ENCODE assay signal across 15 mouse cellular contexts in genomic region chr7:45626571-45627076, GRCm38 (mm10). TPM values are rescaled to one million over a fixed set of nuclear protein-coding genes. Genes with fewer than 3 reads are reported as not detected.
DNase-seq lines count a peak whose midpoint lies in the region; ATAC-seq and TF ChIP-seq lines count a peak whose summit lies in the region.
"Had no signal": no experiment of that assay in that cellular context is flagged by ENCODE, and none has a peak within 500 bp of the region (broad histone marks: within the 10 kb centered on the region; RNA-seq: fewer than 3 reads in every experiment).

No protein-coding gene starts in this region.

- no peak overlapping the region for H3K9ac ChIP-seq in liver, embryonic 12.5 days
- no peak overlapping the region for H3K9ac ChIP-seq in hindbrain, embryonic 13.5 days
- H3K9ac ChIP-seq: embryonic facial prominence, embryonic 12.5 days had no signal

- peaks cover 16% of the 10 kb centered on the region for H3K4me1 ChIP-seq in heart, embryonic 10.5 days
- peaks cover 15% of the 10 kb centered on the region for H3K4me1 ChIP-seq in liver, embryonic 12.5 days
- peaks cover 13% of the 10 kb centered on the region; the same call in 1 of the 2 replicates for H3K4me1 ChIP-seq in hindbrain, embryonic 13.5 days (replicated peaks)
- H3K4me1 ChIP-seq: embryonic facial prominence, embryonic 12.5 days had no signal

- intact Hi-C loops in heart, postnatal 25 days (cut with DNase I) = no loop called here
- intact Hi-C loops in left cerebral cortex, adult 2 months (cut with DNase I) = no loop called here
- intact Hi-C loops in left cerebral cortex, postnatal 4 days (cut with DNase I) = no loop called here

- no peak for ATAC-seq in liver, embryonic 12.5 days
- no peak for ATAC-seq in hindbrain, embryonic 13.5 days (ENCODE audit: low FRiP score)

- no peak for TF ChIP-seq CTCF in left cerebral cortex, adult 2 months (IDR thresholded peaks at IDR 0.05)

- H3K4me2 ChIP-seq in liver, embryonic 12.5 days = no peak overlapping the region
- no peak overlapping the region for H3K4me2 ChIP-seq in hindbrain, embryonic 13.5 days
- H3K4me2 ChIP-seq: embryonic facial prominence, embryonic 12.5 days had no signal

- peak overlapping the region; percentile 91; the same call in 1 of the 2 replicates for H3K27ac ChIP-seq in heart, embryonic 10.5 days
- H3K27ac ChIP-seq in left cerebral cortex, adult 2 months = peak overlapping the region; percentile 21; the same call in 1 of the 2 replicates
- H3K27ac ChIP-seq in liver, embryonic 12.5 days = peak overlapping the region; percentile 27; the same call in 1 of the 2 replicates
- no peak overlapping the region for H3K27ac ChIP-seq in hindbrain, embryonic 13.5 days
- H3K27ac ChIP-seq: embryonic facial prominence, embryonic 12.5 days had no signal

- H3K4me3 ChIP-seq in heart, embryonic 10.5 days = no peak overlapping the region
- no peak overlapping the region for H3K4me3 ChIP-seq in left cerebral cortex, adult 2 months
- H3K4me3 ChIP-seq in liver, embryonic 12.5 days = no peak overlapping the region
- H3K4me3 ChIP-seq in hindbrain, embryonic 13.5 days = no peak overlapping the region
- H3K4me3 ChIP-seq: embryonic facial prominence, embryonic 12.5 days had no signal

- H3K27me3 ChIP-seq in heart, embryonic 10.5 days (ENCODE audit: insufficient read depth, poor library complexity, severe bottlenecking) = peaks cover 73% of the 10 kb centered on the region
- peaks cover 75% of the 10 kb centered on the region for H3K27me3 ChIP-seq in liver, embryonic 12.5 days (replicated peaks)
- peaks cover 34% of the 10 kb centered on the region for H3K27me3 ChIP-seq in hindbrain, embryonic 13.5 days

- WGBS in heart, embryonic 10.5 days = 70% methylated on average over 7 of the region's 7 CpGs
- 54% methylated on average over 7 of the region's 7 CpGs for WGBS in liver, embryonic 12.5 days (ENCODE audit: insufficient replicate concordance)
- WGBS in hindbrain, embryonic 13.5 days = 89% methylated on average over 7 of the region's 7 CpGs

- DNase-seq in heart, embryonic 10.5 days (ENCODE audit: low spot score) = no peak
- no peak for DNase-seq in heart, postnatal 25 days (ENCODE audit: low spot score)
- no peak for DNase-seq in left cerebral cortex, adult 2 months (ENCODE audit: extremely low spot score in 1 of 2, low spot score in 2 of 2)
- DNase-seq in left cerebral cortex, postnatal 4 days = no peak
- peak; percentile 52 for DNase-seq in lung, postnatal 25 days (ENCODE audit: low spot score)
- DNase-seq in embryo, embryonic 10.5 days (ENCODE audit: low spot score) = no peak
- DNase-seq: B cell, adult 2 months; cerebellum, postnatal 14 days; right cerebral cortex, adult 18-20 months had no signal

- H3K9me3 ChIP-seq in heart, embryonic 10.5 days = no peaks in the 10 kb centered on the region
- no peaks in the 10 kb centered on the region for H3K9me3 ChIP-seq in liver, embryonic 12.5 days (replicated peaks)
- H3K9me3 ChIP-seq in hindbrain, embryonic 13.5 days = no peaks in the 10 kb centered on the region
- H3K9me3 ChIP-seq: embryonic facial prominence, embryonic 12.5 days; forebrain, embryonic 10.5 days had no signal

- 0 out of 2 replicates have a peak, but pooled peaks cover 4% of the 10 kb centered on the region for H3K36me3 ChIP-seq in heart, embryonic 10.5 days
- H3K36me3 ChIP-seq in liver, embryonic 12.5 days = no peaks in the 10 kb centered on the region
- H3K36me3 ChIP-seq in hindbrain, embryonic 13.5 days = no peaks in the 10 kb centered on the region
- H3K36me3 ChIP-seq: embryonic facial prominence, embryonic 12.5 days; forebrain, embryonic 10.5 days had no signal

RNA-seq across cellular contexts. Expression of gene Rasip1, which starts 0.7 kb away (rescaled TPM):
- 17.6 and 20.5 TPM in 2 replicates for polyA plus RNA-seq in heart, embryonic 10.5 days (2016; fragmentation: Nextera tagmentation; extraction: Ambion mirVana)
- total RNA-seq in heart, postnatal 25 days (2021) = 10 to 100 TPM; 26.3 to 33.6 TPM
- total RNA-seq in left cerebral cortex, adult 2 months (2021) = 1 to 10 TPM; 6.1 to 8.0 TPM
- 10 to 100 TPM; 23.5 to 25.1 TPM for total RNA-seq in left cerebral cortex, postnatal 4 days (2021)
- 10.5 and 11.8 TPM in 2 replicates for polyA plus RNA-seq in liver, embryonic 12.5 days (2016; fragmentation: Nextera tagmentation; extraction: Ambion mirVana)
- polyA plus RNA-seq in hindbrain, embryonic 13.5 days (2015; fragmentation: Nextera tagmentation; extraction: Ambion mirVana) = 12.0 and 12.7 TPM in 2 replicates

RNA-seq across cellular contexts. Expression of gene Izumo1, which starts 5.0 kb away (rescaled TPM):
- 0.25 and 0.49 TPM in 2 replicates for polyA plus RNA-seq in heart, embryonic 10.5 days (2016; fragmentation: Nextera tagmentation; extraction: Ambion mirVana)
- total RNA-seq in heart, postnatal 25 days (2021) = under 1 TPM; 0.21 to 0.39 TPM
- under 1 TPM in 1 of 2 experiments, not detected in 1; 0.34 TPM for total RNA-seq in left cerebral cortex, adult 2 months (2021)
- under 1 TPM in 1 of 2 experiments, not detected in 1; 0.20 TPM for total RNA-seq in left cerebral cortex, postnatal 4 days (2021)
- 0.20 and 0.23 TPM in 2 replicates for polyA plus RNA-seq in liver, embryonic 12.5 days (2016; fragmentation: Nextera tagmentation; extraction: Ambion mirVana)
- 0.18 TPM in 1 of 2 replicates, not detected in the other for polyA plus RNA-seq in hindbrain, embryonic 13.5 days (2015; fragmentation: Nextera tagmentation; extraction: Ambion mirVana)
- total RNA-seq: neutrophil, adult 5-6 weeks had no signal

RNA-seq across cellular contexts. Expression of gene Fut1, which starts 9.5 kb away (rescaled TPM):
- not detected in 2 replicates for polyA plus RNA-seq in heart, embryonic 10.5 days (2016; fragmentation: Nextera tagmentation; extraction: Ambion mirVana)
- not detected for total RNA-seq in heart, postnatal 25 days (2021)
- not detected for total RNA-seq in left cerebral cortex, adult 2 months (2021)
- under 1 TPM in 1 of 2 experiments, not detected in 1; 0.14 TPM for total RNA-seq in left cerebral cortex, postnatal 4 days (2021)
- polyA plus RNA-seq in liver, embryonic 12.5 days (2016; fragmentation: Nextera tagmentation; extraction: Ambion mirVana) = 0.15 TPM in 1 of 2 replicates, not detected in the other
- polyA plus RNA-seq in hindbrain, embryonic 13.5 days (2015; fragmentation: Nextera tagmentation; extraction: Ambion mirVana) = 0.06 TPM in 1 of 2 replicates, not detected in the other
- total RNA-seq: adrenal gland, adult 2 months; neutrophil, adult 5-6 weeks had no signal
- polyA plus RNA-seq: adrenal gland, adult 2 months; forebrain, embryonic 10.5 days had no signal

RNA-seq across cellular contexts. Expression of gene Fgf21, which starts 11.3 kb away (rescaled TPM):
- not detected in 2 replicates for polyA plus RNA-seq in heart, embryonic 10.5 days (2016; fragmentation: Nextera tagmentation; extraction: Ambion mirVana)
- not detected for total RNA-seq in heart, postnatal 25 days (2021)
- total RNA-seq in left cerebral cortex, adult 2 months (2021) = not detected
- not detected for total RNA-seq in left cerebral cortex, postnatal 4 days (2021)
- not detected in 2 replicates for polyA plus RNA-seq in liver, embryonic 12.5 days (2016; fragmentation: Nextera tagmentation; extraction: Ambion mirVana)
- not detected in 2 replicates for polyA plus RNA-seq in hindbrain, embryonic 13.5 days (2015; fragmentation: Nextera tagmentation; extraction: Ambion mirVana)
- total RNA-seq: adrenal gland, adult 2 months; neutrophil, adult 5-6 weeks had no signal
- polyA plus RNA-seq: forebrain, embryonic 10.5 days had no signal

RNA-seq across cellular contexts. Expression of gene Mamstr, which starts 13.2 kb away (rescaled TPM):
- polyA plus RNA-seq in heart, embryonic 10.5 days (2016; fragmentation: Nextera tagmentation; extraction: Ambion mirVana) = 1.9 and 2.3 TPM in 2 replicates
- 1 to 10 TPM; 6.0 to 8.4 TPM for total RNA-seq in heart, postnatal 25 days (2021)
- total RNA-seq in left cerebral cortex, adult 2 months (2021) = 1 to 10 TPM; 3.5 to 3.9 TPM
- total RNA-seq in left cerebral cortex, postnatal 4 days (2021) = 1 to 10 TPM; 1.7 to 2.6 TPM
- polyA plus RNA-seq in liver, embryonic 12.5 days (2016; fragmentation: Nextera tagmentation; extraction: Ambion mirVana) = 0.69 and 0.81 TPM in 2 replicates
- 3.4 and 4.0 TPM in 2 replicates for polyA plus RNA-seq in hindbrain, embryonic 13.5 days (2015; fragmentation: Nextera tagmentation; extraction: Ambion mirVana)
